Mouse (Mus musculus) liver, embryonic 14.5 days (tissue): ENCODE data around the gene Kcnh2.

ENCODE experiments used
- CTCF ChIP-seq: IDR thresholded peaks from 2 replicates; pipeline ENCODE4 v1.5.1; 2016; ENCODE audit warnings: antibody characterized with exemption, low read depth, control low read depth
- EP300 ChIP-seq: IDR thresholded peaks from 2 replicates; pipeline ENCODE4 v1.6.1; 2016; ENCODE audit warnings: antibody characterized with exemption, low read depth

GRCm38 (mm10) chr5:24364061-24364460 is 12.7 kb upstream of the Kcnh2 start:
- no peak for TF ChIP-seq CTCF
- no peak for TF ChIP-seq EP300
